Mouse (Mus musculus) megakaryocyte, embryonic 14.5 days (primary cell): ENCODE measurements around the gene Fbn1.

ENCODE experiments used
- FLI1 ChIP-seq: IDR thresholded peaks from 2 replicates; pipeline ENCODE4 v1.6.1; 2012; ENCODE audit warnings: low read length, inconsistent platforms, mixed read lengths
- GATA1 ChIP-seq: IDR thresholded peaks from 3 replicates; pipeline ENCODE4 v1.6.1; 2012; ENCODE audit warnings: mixed read lengths, low read length, inconsistent platforms, borderline replicate concordance

DNA sequence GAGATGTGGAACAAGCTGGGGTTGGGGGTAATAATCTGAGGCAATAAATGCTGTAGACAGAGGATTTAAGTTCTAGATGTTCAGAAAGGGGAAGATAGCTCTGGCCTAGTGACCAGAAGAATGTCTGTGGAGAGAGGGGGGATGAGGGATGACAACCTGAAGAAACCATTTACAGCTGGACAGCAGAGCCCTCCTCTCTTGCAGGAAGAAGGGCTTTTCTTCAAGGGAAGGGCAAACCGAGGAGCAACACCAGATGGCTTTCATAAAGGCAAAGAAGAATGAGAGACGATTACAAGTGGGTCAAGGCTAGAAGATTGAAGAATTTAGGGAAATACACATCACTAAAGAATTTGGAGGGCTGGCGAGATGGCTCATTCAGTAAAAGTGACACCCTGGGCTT is 6.6 kb upstream of the Fbn1 start:
- no peak for TF ChIP-seq FLI1
- no peak for TF ChIP-seq GATA1
